Comparison of ENCODE assay signal across 31 mouse cellular contexts in the genomic region with DNA sequence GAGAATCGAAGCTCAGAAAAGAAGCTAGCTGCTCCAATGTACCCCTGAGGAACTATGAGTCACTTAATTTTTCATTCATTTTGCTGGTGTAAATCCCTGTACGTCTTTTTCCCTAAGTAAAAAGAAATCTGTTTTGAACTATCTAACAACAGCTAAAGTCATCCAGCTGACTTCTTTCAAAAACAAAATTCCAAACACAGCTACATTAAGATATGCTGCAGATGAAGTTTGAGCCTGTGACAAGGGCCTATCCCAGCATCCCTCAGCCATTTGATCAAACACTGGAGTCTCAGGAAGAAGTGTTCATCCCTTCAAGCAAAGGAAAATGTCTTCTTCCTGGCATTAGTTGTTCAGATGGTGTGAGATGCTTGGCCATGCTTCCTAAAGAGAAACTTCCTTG.
"Had no signal": no experiment of that assay in that cellular context is flagged by ENCODE, and none has a peak within 500 bp of the region (broad histone marks: within the 10 kb centered on the region; RNA-seq: fewer than 3 reads in every experiment).

No protein-coding gene starts in this region.

- H3K4me1 ChIP-seq: limb, embryonic 10.5 days; limb, embryonic 12.5 days; limb, embryonic 13.5 days; limb, embryonic 15.5 days; liver, embryonic 12.5 days; liver, embryonic 13.5 days; liver, embryonic 15.5 days; lung, embryonic 15.5 days; megakaryocyte, embryonic 14.5 days; midbrain, embryonic 10.5 days; midbrain, embryonic 12.5 days; midbrain, embryonic 13.5 days; midbrain, embryonic 15.5 days; neural tube, embryonic 12.5 days had no signal

- H3K4me3 ChIP-seq: left cerebral cortex, adult 2 months; limb, embryonic 10.5 days; limb, embryonic 12.5 days; limb, embryonic 13.5 days; limb, embryonic 15.5 days; liver, embryonic 12.5 days; liver, embryonic 13.5 days; liver, embryonic 15.5 days; lung, embryonic 15.5 days; megakaryocyte, embryonic 14.5 days; midbrain, embryonic 10.5 days; midbrain, embryonic 12.5 days; midbrain, embryonic 13.5 days; midbrain, embryonic 15.5 days; myocyte; neural tube, embryonic 12.5 days had no signal

- H3K36me3 ChIP-seq: limb, embryonic 10.5 days; limb, embryonic 12.5 days; limb, embryonic 13.5 days; limb, embryonic 15.5 days; liver, embryonic 12.5 days; liver, embryonic 13.5 days; liver, embryonic 15.5 days; lung, embryonic 15.5 days; midbrain, embryonic 10.5 days; midbrain, embryonic 12.5 days; midbrain, embryonic 13.5 days; midbrain, embryonic 15.5 days; neural tube, embryonic 12.5 days had no signal

- DNase-seq: left cerebral cortex, postnatal 4 days; liver; liver, embryonic 13.5 days; liver, postnatal 0 days; lung, adult 18-20 months; lung, postnatal 10 days; lung, postnatal 14 days; lung, postnatal 36 days; lung, postnatal 4 days; midbrain, embryonic 14.5 days had no signal

- H3K9ac ChIP-seq: limb, embryonic 12.5 days; limb, embryonic 13.5 days; limb, embryonic 15.5 days; liver, embryonic 12.5 days; liver, embryonic 13.5 days; liver, embryonic 14.5 days; liver, embryonic 15.5 days; liver, postnatal 0 days; lung, embryonic 15.5 days; midbrain, embryonic 12.5 days; midbrain, embryonic 13.5 days; midbrain, embryonic 15.5 days; neural tube, embryonic 12.5 days had no signal

- H3K9me3 ChIP-seq: limb, embryonic 10.5 days; limb, embryonic 12.5 days; limb, embryonic 13.5 days; limb, embryonic 15.5 days; liver, embryonic 12.5 days; liver, embryonic 13.5 days; liver, embryonic 15.5 days; lung, embryonic 15.5 days; midbrain, embryonic 10.5 days; midbrain, embryonic 12.5 days; midbrain, embryonic 13.5 days; midbrain, embryonic 15.5 days; neural tube, embryonic 12.5 days had no signal

- ATAC-seq: liver, embryonic 12.5 days; liver, postnatal 0 days; lung, postnatal 0 days; midbrain, embryonic 13.5 days; midbrain, embryonic 15.5 days; midbrain, embryonic 16.5 days had no signal

- H3K4me2 ChIP-seq: limb, embryonic 12.5 days; limb, embryonic 13.5 days; limb, embryonic 15.5 days; liver, embryonic 11.5 days; liver, embryonic 12.5 days; liver, embryonic 13.5 days; liver, embryonic 15.5 days; lung, embryonic 15.5 days; midbrain, embryonic 11.5 days; midbrain, embryonic 12.5 days; midbrain, embryonic 13.5 days; midbrain, embryonic 15.5 days; neural tube, embryonic 12.5 days had no signal

- H3K27ac ChIP-seq: left cerebral cortex, adult 2 months; limb, embryonic 10.5 days; limb, embryonic 12.5 days; limb, embryonic 13.5 days; limb, embryonic 15.5 days; liver, embryonic 12.5 days; liver, embryonic 13.5 days; liver, embryonic 14.5 days; liver, embryonic 15.5 days; lung, embryonic 15.5 days; macrophage; midbrain, embryonic 10.5 days; midbrain, embryonic 12.5 days; midbrain, embryonic 13.5 days; midbrain, embryonic 15.5 days; neural tube, embryonic 12.5 days had no signal

- H3K27me3 ChIP-seq: limb, embryonic 12.5 days; limb, embryonic 13.5 days; limb, embryonic 15.5 days; liver, embryonic 12.5 days; liver, embryonic 13.5 days; liver, embryonic 15.5 days; lung, embryonic 15.5 days; megakaryocyte, embryonic 14.5 days; midbrain, embryonic 12.5 days; midbrain, embryonic 13.5 days; midbrain, embryonic 15.5 days; neural tube, embryonic 12.5 days had no signal
